Mouse (Mus musculus) G1E-ER4 (cell line): Measurements from ENCODE around the gene Strbp. TPM values are rescaled to one million over a fixed set of nuclear protein-coding genes. Genes with fewer than 3 reads are reported as not detected.

Experiments used
- GATA1 ChIP-seq: IDR thresholded peaks from one replicate; pipeline ENCODE4 v1.8.0; 2012; ENCODE audit warnings: low read length, inconsistent platforms
- polyA plus RNA-seq: library from polyadenylated mRNA; stranded (reverse); fragments of >175 nt; gene quantifications from 2 replicates; pipeline ENCODE4 v1.2.3, GENCODE M21; 2012

Gene Strbp
- polyA plus RNA-seq, 1 experiment: 24.4 TPM

DNA sequence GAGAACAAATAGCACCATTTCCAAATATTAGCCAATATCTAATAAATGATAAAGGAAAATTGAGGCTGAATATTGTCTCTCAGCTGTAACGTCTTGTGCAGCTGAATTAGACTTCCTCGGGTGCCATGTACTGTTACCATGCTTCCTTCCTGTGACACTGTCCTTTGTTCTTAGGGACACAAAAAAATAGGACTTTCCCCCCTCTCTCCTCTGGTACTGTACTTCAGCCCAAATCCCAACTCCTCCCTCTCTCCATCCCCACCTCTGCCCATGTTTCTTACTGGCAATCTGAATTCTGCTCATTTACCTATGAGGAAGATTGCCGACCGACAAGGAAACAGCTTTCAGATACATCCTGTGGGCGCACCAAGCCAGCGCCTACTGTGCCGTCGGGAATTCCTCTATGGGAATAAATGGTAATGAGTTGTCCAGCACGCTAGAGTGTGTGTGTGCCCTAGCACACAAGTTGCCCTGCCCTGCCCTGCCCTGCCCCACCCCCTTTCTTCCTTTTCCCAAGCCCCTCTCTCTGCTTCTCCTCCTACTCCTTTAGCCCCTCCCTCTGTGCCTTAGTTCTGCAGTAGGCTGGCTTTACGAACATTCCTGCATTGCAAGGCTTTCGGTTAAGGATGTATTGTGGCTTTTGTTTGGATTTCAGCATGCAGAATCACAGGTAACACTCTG is 187.5 kb downstream of the Strbp start, which contains the start of gene Gpr21:
Gene Gpr21 (plus strand): TSS at position 303 of the 681 bp plus-strand sequence.
- no peak for TF ChIP-seq GATA1

DNA sequence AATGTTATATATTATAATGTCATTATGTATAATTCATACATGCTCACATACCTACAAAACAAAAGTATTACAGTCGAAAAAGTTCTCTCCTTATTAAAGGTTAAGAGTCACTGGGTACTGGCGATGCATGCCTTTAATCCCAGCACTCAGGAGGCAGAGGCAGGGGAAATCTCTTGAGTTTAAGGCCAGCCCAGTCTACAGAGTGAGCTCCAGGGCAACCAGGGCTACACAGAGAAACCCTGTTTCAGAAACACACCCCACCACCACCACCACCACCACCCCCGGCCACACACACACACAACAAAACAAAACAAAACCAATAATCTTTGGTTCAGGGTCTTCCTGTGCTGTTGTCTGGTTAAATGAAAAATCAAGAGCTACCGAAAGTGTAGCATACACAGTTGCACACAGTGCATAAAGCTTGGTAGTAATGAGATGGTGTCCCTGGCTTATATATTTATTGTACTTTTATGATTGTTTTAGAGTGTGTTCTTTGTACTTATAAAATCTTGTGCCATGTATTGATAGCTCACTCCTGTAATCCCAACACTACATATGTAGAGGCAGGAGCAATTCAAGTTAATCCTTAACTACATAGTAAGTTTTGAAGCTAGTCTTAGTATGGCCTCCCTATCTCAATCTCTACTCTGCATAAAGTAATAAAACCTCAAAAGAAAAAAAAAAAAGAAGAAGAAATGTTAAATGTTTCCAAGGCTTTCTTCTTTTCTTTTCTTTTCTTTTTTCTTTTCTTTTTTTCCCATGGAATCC is 192.3 kb downstream of the Strbp start:
- TF ChIP-seq GATA1: no peak

DNA sequence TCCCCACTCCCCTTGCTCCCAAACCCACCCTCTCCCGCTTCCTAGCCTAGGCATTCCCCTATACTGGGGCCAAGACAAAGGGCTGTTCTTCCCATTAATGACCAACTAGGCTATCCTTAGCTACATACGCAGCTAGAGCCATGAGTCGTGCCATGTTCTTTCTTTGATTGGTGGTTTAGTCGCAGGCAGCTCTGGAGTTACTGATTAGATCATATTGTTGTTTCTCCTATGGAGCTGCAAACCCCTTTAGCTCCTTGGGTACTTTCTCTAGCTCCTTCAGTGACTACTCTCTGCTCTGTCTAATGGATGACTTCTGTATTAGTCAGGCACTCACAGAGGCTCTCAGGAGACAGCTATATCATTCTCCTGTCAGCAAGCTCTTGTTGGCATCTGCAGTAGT is 206.3 kb downstream of the Strbp start:
- no peak for TF ChIP-seq GATA1

DNA sequence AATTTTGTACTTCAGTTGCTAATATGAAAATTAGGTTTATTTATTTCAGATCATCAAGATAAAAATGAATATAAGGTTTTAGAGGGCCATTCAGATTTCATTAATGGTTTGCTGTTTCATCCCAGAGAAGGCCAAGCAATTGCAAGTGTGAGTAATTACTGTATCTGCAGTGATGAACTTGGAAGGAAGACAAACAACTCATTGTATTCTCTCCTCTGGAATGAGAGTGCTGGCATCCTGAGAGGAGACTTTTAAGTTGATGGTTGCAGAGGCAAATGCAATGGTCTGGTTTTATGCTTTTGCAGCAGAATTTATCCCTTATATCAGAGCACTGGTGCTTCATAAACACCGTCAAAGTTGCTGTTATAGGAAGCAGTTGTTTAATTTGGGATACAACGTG is 214.7 kb downstream of the Strbp start:
- no peak for TF ChIP-seq GATA1

DNA sequence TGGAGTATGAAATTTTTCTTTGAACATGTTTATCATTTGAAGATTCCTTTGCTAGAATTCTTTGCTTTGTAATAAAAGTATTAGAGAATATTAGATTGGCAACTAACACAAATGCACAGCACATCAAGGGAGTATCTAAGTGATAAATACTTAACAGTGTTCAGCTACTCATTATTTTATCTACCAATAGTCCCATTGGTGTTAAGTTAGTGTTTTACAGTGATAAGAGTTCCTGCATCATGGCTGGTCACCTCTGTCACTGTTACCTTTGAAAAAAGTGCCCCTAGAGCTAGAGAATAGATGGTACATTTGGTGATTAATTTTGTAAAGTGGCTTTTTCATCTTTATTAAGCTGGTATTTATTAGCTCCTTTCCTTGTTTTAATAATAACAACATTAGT is 217.3 kb downstream of the Strbp start:
- TF ChIP-seq GATA1: no peak

DNA sequence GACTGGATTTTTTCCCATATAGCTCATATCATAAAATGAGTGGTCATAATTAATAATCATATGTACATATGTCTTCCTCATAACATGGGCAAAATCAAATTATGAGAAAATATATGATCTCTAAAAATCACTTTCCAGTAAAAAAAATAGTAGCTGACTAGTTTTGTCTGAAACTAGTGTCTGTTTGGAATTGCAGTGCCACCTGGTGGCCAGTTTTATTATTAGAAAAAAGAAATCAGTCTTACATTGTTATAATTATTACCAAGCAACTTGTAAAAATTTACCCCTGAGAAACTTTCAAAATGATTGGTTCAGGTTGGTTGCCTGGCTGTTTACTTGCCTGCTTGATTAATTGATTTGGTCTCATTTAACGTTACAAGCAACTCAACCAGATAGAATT is 218.3 kb downstream of the Strbp start:
- TF ChIP-seq GATA1: no peak

DNA sequence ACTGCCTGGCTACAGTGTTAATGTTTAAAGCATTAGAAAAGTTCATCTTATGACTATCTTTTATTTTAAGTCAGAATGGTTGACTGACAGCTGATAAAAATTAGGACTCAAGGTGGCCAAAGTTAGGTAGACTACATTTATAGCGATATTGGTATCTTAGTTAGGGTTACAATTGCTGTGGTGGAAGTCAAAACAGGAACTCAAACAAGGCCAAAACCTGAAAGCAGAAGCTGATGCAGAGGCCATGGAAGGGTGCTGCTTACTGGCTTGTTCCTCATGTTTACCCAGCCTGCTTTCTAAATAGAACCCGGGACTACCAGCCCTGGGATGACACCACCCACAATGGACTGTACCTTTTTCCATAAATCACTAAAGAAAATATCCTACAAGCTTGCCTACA is 219.5 kb downstream of the Strbp start:
- TF ChIP-seq GATA1: no peak

DNA sequence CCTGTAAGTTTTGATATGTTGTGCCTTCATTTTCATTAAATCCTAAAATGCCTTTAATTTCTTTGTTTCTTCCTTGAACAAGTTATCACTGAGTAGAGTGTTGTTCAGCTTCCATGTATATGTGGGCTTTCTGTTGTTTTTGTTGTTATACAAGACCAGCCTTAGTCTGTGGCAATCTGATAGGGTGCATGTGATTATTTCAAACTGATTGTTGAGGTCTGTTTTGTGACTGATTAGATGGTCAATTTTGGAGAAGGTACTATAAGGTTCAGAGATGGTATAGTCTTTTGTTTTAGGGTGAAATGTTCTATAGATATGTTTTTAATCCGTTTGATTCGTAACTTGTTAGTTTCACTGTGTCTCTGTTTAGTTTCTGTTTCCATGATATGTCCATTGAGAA is 223.6 kb downstream of the Strbp start:
- TF ChIP-seq GATA1: no peak

DNA sequence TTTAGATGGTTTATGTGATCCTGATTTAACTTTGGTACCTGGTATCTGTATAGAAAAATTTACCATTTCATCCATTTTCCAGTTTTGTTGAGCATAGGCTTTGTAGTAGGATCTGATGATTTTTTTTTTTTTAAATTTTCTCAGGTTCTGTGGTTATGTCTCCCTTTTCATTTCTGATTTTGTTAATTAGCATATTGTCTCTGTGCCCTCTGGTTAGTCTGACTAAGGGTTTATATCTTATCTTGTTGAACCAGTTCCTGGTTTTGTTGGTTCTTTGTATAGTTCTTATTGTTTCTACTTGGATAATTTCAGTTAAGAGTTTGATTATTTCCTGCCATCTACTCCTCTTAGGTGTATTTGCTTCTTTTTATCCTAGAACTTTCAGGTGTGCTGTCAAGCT is 224.1 kb downstream of the Strbp start:
- no peak for TF ChIP-seq GATA1

DNA sequence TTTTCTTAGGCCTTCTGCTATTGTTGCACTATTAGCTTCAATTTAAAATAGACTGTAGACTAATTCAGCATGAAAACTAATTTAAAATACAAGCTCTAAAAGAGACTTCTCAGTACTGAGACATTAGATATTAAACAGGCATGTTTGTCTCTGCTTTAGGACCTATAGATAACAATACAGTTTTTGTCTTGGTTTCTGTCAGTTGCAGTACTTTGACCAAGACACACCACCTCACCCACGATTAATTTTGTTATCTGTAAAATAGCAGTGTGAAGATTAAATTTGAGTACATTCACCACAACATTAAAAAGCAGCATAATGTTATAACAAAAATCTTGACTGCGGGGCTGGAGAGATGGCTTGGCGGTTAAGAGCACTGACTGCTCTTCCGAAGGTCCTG is 237.4 kb downstream of the Strbp start:
- no peak for TF ChIP-seq GATA1

DNA sequence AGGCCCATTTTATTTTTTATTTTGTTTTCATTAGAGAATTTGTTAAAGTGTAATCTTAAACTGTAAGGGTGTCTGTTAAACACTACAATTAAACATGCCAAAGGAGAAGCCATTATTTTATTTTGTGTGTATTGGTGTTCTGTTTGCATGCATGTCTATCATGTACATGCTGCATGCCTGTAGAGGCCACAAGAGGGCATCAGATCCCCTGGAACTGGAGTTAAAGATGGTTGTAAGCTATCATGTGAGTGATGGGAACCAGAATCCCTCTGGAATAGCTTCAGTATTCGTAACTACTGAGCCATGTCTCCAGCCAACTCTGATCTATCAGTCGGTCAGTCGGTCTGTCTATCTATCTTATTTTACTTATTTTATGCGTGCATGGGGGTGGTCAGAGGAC is 243.0 kb downstream of the Strbp start:
- no peak for TF ChIP-seq GATA1

DNA sequence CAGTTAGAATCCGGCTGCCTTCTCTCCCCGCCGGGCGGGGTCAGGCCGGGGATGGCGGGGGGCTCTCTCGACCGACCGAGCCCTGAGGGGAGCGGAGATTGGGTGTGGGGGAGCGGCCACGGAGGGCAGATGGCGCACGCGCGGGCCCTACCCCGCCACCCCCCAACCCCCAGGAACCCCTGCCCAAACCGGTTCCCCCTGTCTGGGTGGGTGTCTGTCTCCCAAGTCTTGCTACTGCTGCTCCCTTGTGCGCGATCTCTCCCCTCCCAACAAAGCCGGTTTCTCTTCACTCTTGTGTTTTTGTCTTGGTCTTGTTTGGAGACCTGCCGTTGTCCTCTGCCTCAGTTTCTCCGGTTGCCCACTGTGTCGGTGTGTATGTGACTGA is 251.3 kb downstream of the Strbp start:
- TF ChIP-seq GATA1: no peak

DNA sequence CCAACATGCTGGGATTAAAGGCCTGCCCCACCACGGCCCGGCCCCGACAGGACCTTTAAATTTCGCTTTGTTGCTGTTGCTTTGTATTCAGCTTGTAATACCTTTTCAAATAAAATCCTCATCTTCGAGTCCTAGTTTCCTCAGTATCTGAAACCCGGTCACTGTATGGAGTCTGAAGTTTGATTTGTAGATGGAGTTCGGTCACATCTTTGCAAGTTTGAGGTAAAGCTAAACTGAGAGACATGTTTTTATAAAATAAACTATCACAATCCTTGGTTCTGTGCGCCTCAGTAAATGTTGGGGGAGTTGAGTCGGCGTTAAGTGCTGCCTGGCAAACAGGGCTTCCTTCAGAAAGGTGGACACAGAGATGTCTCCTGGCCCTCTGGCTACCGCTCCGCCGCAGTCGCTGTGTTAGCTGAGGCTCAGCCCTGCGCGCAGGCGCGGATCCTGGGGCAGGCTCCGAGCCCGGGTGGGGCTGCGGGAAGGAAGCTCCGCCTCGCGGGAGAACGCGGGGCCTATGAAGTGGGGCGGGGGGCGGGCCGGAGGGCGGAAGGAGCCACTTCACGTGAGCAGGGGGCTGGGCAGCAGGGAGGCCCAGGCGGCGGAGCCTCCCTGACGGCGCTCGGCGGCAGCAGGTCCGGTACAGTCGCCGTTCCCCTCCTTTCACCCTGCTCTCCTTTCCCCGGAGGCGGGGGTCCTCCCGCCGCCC is 251.8 kb downstream of the Strbp start:
- no peak for TF ChIP-seq GATA1

DNA sequence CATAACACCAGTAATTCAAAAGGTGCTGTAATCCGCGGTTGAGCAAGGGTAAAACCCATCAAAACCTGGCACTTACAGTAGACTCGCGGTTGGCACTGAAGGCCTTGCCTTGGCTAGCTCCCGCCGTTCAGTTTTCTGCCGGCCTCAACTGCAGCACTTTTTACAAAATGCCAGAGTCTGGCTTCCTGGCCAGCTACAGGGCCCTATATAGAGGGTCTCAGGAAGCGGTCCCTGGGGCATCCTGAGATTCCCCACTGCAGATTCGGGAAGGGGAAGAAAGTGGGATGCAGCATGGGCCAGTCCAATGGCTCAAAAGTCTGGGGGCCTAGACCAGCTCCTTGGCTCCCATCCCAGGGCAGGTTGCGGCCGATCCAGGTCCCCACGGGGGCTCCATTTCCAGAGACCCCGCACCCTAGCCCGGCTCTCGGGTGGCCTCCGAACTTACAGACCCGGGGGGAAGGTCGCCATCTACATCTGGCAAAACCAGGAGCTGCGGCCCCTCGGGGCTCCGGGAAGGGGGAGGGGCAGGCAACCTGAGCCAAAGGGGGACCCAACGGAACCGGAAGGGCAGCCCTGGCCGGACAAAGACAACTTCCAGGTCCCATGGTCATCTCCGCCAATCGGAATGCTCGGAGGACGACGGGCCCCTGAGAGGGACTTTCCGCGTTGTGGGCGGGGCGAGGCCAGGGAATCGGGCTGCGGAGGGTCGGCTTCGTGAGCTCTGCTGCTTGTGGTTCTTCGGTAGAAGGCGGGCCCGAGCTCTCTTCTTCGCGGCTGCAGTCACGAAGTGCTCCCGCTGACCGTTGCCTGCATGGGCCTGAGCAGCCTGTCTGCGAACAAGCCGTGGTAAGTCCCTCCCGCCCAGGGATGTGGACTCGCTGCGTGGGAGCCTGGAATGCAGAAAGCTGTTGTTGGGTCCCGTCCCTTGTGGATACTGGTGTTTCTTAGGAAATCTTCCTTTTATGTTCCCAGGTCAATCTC is 260.8 kb downstream of the Strbp start, which contains the start of the genes Zbtb26, Zbtb6 and Rabgap1:
Gene Zbtb26 (minus strand): TSS at position 525 of the 981 bp plus-strand sequence.
Gene Zbtb6 (minus strand): TSS at position 561 of the 981 bp plus-strand sequence.
Gene Rabgap1 (plus strand): TSS at position 669 of the 981 bp plus-strand sequence.
- no peak for TF ChIP-seq GATA1

Other genes with a start within 250 kb of the Strbp start
- gene Gpr21, start 187.5 kb downstream of the Strbp start, polyA plus RNA-seq: not detected in 2 replicates
- not detected in 2 replicates for gene Crb2, start 72.4 kb upstream of the Strbp start, polyA plus RNA-seq